Mouse (Mus musculus) brain, adult 2 months (tissue): ENCODE results near the gene Ppp1r11.

ENCODE experiments used
- DNase-seq: peaks from one replicate; pipeline ENCODE4 v3.0.0; 2011; ENCODE audit warnings: low read depth, low spot score

Ppp1r11 gene

DNA sequence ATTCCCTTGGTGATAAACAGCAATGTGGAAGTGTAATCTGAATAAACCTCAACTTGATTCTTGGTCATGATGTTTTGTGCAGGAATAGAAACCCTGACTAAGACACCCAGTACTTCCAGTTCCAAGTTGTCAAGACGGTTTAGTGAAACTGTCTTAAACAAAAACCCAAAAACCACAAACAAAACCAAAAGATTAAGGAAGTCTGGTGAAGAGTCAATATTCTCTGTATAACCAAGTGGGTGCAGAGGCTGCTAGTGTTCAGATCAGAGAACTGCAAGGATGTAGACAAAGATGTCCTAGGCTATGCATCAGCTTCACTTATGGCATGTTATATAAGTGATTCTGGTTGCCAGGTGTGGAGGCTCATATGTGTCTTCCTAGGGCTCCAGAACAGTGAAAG is 15.3 kb upstream of the Ppp1r11 start:
- no peak for DNase-seq

DNA sequence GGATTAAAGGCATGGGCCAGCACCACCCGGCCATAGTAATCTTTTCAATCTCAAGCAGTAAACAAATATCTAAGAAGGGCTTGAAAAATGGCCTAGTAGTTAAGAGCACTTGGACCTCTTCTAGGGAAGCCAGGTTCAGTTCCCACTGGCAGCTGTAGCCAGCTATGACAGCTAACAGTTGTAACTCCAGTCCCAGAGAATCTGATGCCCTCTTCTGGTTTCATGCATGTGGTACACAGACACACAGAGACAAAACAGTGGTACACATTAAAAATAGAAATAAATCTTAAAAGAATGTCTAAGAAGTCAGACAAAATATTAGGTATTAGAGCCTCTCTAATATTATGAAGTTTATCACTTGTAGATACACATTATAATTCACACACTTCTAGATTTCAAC is 9.6 kb upstream of the Ppp1r11 start:
- DNase-seq, result no peak

DNA sequence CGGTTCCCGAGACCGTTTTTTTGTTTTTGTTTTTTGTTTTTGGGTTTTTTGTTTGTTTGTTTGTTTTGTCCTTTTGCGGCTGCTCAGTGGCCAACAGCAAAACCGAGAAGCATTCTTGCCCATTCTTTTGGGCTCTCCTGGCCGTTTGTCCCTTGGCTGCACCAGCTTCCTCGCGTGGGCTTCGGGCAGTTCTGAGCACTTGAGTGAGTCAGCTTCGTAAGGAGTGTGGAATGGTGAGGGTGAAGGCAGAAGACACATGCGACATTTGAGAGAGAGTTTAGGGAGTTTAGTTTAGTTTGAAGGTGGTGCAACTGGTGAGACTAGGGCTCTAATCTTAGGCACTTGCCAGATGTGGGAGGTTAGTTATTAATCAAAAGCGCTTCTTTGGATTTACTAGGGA is 7.3 kb upstream of the Ppp1r11 start:
- DNase-seq, result peak; percentile 39

DNA sequence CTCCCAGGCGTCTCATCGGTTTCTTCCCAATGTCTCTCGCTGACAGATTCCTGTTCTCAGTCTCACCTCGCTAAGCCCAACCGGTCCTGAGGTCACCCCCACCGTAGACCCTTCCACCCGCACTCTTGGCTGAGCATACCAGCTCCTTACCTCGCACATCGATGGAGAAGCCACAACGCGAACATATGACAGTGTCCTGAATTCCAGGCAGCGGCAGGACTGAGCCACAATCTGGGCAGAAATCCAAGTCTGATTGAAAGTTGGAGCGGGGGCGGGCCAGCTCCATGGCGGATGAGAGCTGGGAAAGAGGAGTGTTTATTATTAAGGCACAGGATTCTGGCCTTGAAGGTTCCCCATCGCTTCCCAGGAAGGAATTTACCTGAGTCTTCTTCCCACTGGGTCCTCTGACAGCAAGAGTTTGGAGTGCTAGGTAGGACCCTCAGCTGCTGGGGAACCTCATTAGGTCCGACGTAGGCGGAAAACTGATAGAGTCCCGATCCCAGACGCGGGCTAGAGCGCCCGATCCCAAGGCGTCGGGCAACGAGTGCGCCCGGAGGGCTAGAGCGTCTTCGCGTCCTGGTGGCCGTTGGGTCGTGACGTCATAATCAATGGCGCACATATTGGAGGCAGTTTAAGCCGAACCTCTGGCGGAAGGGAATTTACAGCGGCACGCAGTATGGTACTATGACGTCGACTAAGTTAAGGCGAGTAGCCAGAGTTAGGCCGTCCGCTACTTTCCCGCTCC is 6.6 kb upstream of the Ppp1r11 start, which contains the start of the genes Znrd1 and Znrd1as:
Gene Znrd1, minus strand, starts transcription at position 561 of the 745 bp plus-strand sequence.
Gene Znrd1as, plus strand, starts transcription at position 594 of the 745 bp plus-strand sequence.
- peak; percentile 100 for DNase-seq

DNA sequence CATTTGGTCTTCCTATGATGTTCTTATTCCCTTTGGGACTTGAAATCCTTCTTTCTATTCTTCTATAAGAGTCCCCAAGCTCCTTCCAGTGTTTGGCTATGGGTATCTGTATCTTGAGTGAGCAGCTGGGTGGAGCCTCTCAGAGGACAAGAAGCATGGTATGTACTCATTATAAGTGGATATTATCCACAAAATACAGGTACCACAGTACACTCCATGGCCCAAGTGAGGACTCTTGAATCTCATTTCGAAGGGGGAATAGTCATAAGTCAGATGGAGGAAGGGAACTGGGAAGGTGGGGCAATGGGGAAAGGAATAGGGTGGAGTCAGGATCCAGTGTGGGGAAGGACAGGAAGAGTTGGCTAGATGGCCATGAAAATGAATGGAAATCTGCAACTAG is 1.5 kb upstream of the Ppp1r11 start:
- no peak for DNase-seq

DNA sequence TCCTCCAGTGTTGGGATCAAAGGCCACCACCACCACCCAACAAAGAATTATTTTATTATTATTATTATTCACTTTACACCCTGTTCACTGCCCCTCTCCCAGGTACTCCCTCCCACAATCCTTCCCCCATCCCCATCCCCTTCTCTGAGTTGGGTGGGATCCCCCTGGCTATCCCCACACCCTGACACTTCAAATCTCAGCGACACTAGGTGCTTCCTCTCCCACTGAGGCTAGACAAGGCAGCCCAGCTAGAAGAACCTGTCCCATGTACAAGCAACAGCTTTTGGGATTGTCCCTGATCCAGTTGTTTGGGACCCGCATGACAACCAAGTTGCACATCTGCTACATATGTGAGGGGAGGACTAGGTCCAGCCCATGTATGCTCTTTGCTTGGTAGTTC is 1.1 kb upstream of the Ppp1r11 start:
- DNase-seq, result no peak

DNA sequence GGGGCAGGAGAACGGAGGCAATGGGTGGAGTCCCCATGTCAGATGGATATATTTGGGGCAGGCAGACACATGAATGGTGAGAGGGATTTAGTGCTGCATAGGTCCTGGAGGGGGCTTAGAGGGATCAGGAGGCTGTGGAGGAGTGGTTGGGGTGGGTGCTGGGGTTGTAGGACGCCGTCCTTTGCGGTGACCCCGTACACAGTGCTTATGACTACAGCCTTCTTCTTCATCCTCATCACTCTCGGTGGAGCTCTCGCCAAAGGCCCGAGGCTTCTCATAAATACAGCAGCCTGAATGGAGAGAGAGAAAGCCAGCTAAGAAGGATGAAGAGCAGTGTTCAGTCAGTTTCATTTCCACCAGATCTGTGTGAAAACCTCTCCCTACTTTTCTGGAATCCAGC is 2.3 kb downstream of the Ppp1r11 start:
- no peak for DNase-seq

DNA sequence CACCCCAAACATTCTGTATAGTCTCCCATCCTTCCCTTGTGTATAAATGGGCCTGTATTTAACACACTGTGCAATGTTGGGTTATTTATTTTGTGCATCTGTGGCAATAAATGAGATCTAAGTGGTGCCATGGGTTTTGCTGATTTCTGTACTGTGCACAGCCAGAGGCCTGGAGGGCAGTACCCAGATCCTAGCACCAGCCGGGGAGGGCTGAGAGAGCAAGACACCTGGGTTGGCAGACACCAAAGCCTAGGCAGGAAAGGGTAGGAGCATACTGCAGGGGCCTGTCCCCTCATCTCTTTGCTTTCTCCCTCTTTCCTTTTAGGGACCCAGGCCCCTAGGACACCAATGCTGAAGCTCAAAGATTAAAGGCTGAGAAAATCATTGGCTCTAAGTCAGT is 3.3 kb downstream of the Ppp1r11 start:
- DNase-seq, result no peak

DNA sequence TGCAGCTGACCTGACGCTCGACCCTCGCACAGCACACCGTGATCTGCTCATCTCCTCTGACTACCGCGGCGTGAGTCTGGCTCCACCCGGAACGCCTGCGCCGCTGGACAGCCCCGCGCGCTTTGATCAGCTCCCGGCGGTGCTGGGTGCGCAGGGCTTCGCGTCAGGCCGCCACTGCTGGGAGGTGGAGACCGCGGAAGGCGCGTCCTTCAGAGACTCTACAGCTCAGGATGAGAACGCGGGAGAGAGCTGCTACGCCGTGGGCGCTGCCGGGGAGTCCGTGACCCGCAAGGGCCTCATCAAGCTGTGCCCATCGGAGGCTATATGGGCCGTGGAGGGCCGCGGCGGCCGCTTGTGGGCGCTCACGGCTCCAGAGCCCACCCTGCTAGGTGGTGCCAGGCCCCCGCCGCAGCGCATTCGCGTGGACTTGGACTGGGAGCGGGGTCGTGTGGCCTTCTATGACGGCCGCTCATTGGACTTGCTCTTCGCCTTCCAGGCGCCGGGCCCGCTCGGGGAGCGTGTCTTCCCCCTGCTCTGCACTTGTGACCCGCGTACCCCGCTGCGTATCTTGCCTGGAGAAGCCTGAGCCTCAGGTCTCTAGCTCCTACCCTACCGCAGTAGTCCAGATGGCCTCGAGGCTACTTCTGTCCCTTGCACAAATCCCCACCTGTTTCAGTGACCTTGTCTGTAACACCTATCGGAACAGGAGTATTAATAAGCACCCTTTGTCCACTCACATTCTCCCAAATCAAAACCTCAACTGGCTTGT is 4.3 kb downstream of the Ppp1r11 start:
- peak; percentile 76 for DNase-seq

DNA sequence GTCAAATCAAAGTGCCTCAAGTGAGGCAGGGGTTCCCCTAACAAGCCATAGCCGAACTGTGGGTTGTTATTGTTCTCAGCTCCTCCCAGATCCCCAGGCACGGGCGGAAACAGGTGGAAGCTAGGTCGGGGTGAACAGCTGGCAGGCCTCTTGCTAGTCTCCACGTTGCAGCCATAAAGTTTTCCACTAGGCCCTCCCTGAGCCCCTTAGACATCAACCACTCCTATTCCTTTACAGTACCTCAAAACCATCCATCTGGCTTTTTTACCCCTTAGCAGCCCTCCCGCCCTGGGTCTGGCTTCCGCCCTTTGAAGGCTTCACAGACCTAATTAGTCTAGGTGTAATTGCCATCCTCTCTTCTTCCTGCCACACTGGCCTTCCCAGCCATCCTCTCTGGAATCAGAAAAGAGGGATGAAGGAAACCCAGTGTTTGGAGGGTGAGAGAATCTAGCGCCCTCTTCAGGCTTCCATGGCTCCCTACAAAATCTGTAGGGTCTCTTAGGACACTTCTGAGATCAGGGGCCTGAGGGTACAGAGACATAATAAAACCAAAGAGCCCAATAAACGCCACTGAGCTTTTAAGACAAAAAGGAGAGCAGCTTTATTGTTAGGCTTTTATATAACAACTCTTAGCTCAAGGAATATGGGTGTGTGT is 7.3 kb downstream of the Ppp1r11 start:
- peak; percentile 66 for DNase-seq

DNA sequence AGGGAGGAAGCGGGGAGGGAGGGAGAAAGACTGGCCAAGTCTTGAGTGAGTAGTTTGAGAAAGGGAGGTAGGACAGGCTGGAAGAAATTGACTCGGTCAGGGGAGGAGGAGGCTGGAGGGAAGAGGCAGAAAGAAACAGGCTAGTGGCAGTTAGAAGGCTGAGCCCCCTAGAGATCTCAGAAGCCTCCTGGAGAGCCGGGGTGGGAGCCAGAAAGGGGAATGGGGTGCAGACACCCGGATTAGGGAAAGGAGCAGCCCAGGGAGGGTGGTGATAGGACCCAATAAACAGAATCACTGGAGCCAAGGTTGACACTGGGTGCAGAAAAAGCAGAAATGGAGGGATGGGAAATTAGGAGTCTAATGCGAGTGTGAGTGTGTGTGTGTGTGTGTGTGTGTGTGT is 7.8 kb downstream of the Ppp1r11 start:
- no peak for DNase-seq

DNA sequence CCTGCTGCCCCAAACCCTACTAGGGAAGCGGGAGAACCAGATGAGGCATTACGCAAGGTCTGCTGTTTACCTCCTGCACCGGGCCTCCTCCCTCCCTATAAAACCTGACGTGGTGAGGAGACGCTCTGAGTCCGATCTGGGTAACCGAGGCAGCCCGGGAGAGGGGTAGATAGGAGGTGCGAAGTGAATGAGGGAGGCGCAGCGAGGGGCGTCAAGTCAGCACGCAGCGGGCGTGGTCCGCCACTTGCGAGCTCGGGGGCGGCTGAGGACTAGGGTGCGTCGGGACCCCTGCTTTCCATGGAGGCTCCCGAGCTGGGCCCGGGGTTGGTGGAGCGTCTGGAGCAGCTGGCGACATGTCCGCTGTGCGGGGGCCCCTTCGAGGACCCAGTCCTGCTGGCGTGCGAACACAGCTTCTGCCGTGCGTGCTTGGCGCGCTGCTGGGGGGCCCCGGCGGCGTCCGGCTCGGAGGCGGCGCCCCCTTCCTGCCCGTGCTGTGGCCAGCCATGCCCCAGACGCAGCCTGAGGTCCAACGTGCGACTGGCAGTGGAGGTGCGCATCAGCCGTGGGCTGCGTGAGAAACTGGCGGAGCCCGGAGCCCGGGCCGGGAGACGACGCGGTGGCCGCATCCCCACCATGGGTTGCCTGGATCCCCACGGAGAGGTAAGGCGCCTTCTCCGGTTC is 8.6 kb downstream of the Ppp1r11 start, which contains the start of gene Rnf39:
Gene Rnf39, plus strand, starts transcription at position 128 of the 681 bp plus-strand sequence.
- DNase-seq, result peak; percentile 55

DNA sequence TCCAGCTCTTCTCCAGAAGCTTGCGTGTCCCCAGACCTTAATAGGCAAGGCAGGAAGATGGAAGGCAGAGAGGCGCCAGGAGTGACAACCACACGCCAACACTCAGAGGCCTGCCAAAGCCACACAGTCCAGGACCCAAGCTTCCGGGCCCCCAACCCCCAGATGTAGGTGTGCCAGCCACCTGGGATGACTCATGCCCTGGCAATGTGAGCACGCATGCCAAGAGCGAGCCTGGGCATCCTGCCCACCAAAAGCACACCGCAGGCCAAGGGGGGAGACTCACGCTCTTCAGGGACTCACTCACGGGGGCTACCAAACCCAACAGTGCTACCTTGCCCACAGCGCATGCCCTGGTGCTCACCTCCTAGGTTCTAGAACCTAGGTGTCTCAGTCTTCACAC is 9.2 kb downstream of the Ppp1r11 start:
- DNase-seq, result peak; percentile 93

DNA sequence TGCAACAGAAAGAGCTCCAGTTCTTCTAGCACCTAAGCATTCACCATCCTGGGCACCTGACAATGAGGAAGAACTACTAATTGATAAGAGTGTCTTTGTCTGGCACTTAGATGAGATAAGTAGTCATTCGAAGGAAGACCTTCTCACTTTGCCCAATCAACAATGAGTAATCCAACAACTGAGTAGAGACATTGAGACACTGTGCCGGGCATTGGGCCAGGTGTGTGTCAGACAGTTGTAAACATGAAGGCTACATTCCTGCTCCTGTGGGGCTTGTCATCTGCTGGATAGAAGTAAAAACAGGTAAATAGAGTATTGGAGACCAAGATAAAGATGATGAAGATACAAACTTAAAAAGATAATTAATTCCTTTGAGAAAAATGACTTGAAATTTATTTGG is 13.5 kb downstream of the Ppp1r11 start:
- DNase-seq, result no peak

DNA sequence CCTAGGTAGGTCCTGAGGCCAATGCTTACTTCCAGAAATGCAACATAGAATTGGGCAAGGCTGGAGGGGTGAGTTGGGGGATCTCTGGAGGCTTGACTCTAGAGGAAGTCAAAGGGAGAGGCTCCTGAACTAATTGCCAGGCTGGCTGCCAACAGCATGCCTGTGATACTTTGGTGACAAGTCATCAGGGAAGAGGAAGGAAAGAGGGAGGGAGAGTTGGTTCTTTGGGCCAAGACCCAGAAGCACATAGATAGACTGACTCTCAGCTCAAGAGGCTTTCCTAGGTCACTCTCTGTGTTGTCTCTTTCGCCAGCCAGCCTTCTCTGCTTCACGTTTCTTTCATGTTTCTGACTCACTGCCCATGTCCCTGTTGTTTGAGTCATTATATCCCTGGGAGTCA is 19.7 kb downstream of the Ppp1r11 start:
- no peak for DNase-seq

DNA sequence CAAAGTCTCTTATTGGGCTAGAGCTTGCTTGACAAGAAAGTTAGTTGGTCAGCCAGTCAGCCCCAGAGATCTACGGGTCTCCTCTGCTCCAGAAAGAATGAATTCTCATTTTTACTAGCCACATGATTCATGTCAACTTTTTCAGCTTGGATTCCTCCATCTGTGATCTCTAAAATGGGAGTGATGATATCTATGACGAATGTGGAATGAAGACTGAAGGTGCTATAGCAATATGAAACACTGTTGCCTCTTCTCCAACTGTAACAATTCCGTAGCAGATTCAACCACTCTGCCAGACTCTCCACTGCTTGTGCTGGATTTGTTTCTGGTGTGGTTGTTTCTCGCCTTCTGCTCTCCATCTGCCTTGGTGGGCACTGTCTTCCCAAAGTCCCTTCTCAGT is 20.4 kb downstream of the Ppp1r11 start:
- peak; percentile 54 for DNase-seq

DNA sequence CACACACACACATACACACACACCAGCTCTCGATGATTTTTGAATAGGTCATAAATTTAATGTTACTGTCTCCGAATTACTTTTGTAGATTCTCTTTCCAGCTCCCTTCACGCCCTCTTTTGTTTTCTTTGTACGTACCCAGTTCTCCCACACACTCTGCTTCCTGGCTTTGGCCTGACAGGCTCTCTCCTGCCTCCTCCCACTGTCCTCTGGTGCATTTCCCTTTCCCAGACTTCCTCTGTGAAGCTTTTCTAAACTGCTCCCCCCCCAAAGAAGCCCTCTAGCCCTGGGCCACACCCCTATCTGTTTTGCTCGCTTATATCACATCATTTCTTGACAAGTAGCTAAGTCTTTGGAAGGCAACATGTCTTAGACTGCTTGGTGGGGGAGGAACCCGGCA is 21.3 kb downstream of the Ppp1r11 start:
- DNase-seq, result peak; percentile 31

DNA sequence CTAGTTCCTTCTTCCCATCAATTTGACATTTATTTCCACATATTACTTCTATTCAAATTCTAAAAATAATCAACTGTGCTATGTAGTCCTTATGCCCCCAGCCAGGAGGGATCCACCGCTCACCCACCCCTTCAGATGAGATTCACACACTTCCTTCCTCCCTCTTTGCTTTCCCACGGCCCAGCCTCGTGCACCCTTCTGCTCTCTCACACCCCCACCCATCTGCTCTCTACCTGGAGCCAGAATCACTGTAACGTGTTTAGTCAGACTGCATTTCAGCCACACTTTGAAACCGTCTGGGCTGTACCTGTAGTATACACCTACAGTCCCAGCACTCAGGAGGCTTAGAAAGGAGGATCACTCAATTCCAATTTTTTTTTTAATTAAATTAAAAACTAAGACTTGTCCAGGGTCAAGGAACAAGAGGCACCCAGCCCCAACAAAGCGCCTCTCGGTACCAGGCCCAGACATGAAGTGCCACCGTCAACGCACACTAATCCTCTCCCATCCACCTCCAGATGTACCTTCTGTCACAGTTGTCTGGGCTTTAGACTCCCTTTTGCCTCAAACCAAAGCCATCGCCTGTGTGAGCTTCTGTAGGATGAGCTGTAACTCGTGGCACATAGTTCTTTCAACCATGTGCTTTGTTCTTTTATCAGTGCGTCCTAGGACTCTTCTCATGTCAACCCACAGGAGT is 22.2 kb downstream of the Ppp1r11 start:
- peak; percentile 60 for DNase-seq

DNA sequence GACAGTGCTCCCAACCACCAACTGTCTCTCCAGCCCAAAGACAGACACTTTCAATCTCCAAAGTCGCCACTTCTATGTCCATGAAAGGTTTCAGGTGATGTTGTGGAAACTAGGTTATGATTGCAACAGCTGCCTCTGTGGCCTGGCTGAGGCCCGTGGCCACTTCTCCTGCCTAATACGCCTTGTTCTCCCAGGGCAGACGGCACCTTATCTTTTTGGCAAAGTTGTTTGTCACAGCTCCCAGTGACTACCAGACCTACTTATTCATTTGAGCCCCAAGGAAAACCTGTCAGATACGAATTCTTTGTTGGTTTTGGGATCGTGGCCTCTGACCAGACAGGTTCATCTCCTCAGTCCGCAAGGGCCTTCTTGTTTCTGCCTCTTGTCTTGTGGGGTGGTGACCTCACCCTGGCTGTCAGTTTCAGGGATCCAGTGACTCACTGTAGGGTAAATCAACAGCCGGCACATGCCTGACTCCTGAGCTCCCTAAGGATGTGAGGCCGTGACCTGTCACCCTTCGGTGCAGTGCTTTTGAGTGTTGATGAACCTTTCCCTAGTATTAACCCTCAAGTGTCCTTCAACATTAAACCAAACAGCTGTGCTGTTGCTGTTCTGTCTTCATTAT is 23.9 kb downstream of the Ppp1r11 start:
- no peak for DNase-seq

DNA sequence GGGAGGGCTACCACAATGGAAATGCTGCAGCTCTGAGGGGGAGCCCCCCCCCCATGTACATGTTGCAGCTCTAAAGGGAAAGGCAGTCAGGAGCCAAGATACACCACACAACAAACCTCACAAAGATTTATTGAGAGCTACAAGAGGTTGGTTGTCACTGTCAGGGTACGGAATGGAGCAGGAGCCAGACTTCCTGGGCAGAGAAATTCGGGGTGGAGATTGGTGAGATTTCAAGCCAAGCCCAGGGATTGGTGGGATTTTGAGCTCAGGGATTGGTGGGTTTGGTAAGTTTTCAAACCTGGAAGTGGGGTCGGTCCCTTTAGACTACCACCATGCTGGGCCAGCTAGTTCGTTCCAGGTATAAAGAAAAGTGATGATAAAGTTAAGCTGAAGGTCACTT is 28.1 kb downstream of the Ppp1r11 start:
- DNase-seq, result no peak

DNA sequence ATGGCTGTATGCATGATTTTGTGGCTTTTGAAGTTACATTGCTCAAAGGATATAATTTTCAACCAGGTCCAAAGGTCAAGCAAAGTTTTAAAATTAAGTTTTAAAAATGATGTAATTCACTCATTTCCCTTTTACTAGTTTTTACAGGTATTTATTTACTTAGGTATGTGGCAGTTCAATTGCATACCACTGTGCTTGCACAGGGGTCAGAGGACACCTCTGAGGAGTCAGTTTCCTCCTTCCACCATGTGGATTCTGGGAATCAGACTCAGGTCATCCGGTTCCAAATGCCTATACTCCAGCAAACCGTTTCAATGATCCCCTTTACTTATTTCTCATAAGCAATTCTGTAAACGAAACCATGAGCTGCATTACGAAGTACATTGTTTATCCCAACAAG is 28.8 kb downstream of the Ppp1r11 start:
- DNase-seq, result no peak
